Mouse (Mus musculus) gastrocnemius, adult 18-20 months (tissue): ENCODE results near the gene Nomo1. TPM values are rescaled to one million over a fixed set of nuclear protein-coding genes. Genes with fewer than 3 reads are reported as not detected.

ENCODE experiments used
- DNase-seq: peaks from one replicate; pipeline ENCODE4 v3.0.0; 2021; ENCODE audit warnings: low spot score
- total RNA-seq, 2 experiments: library from RNA; stranded (reverse); gene quantifications; 2 replicates each; pipeline ENCODE4 v1.2.3; 2021

Nomo1 gene
- total RNA-seq, 2 experiments from 2014 or later = 81.7 to 91.1 TPM

DNA sequence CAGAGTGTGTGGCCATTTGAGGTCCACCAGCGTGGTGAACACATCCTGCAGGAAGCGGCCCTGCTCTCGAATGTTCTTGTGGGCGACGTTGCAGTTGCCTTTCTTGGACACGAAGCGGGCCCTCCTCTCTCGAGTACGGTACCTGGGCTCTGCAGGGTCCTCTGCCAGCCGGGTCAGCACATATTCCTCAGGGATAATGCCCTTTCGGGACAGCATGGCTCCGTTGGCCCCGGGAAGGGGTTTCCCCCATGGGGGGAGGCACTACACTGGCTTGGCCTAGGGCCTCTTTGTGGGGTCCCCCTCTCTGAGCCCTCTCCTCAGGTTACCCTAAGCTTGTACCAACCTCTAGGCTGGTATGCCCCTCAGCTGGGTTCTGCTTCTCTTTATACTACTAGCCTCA, 66.2 kb downstream of the Nomo1 start:
- DNase-seq = peak; percentile 24

DNA sequence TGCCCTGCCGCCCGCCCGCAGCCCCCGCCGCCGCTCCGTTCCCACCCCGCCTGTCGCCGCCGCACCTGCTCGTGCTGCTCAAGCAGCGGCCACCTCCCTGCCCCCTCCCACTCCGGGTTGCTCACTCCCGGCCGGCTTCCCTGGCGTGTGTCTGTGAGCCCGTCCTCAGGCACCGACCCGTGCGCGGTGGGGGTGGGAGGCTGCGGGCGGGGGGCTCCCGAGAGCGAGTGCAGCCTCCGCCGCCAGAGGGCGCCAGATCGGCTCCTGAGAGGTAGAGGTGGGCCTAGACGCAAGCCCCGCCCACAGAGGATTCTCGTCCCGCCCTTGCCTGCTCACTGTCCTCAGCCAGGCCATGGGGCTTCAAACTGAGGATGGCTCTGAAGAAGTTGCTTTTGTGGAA, 67.1 kb downstream of the Nomo1 start, which contains the start of gene Kcnj11:
Gene Kcnj11 (minus strand): TSS at position 202 of the 400 bp plus-strand sequence.
- DNase-seq = peak; percentile 85

- peak; percentile 23 for DNase-seq
Observed at GRCm38 (mm10) chr7:46103075-46103591, 69.6 kb downstream of the Nomo1 start.

GRCm38 (mm10) chr7:46103771-46104170, 70.3 kb downstream of the Nomo1 start:
- DNase-seq = no peak

GRCm38 (mm10) chr7:46104256-46104915, 70.9 kb downstream of the Nomo1 start:
- DNase-seq = no peak

DNA sequence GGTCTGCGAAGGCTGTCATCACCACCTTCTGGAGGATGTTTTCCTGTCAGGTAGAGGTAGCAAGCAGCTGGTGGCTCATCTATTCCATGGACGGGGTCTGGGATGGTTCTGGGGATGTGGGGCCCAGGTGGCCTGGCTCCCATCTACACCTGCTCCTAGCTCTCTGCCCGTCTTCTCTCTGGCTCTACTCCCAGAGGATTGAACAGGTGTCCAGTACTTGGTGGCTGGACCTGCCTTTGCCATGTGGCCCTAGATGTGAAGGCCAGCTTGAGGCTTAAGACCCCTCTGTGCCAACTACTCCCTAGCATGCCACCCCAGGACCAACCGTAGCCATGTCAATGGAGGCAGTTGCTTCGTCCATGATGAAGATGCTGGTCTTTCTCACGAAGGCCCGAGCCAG, 72.0 kb downstream of the Nomo1 start:
- DNase-seq = no peak

DNA sequence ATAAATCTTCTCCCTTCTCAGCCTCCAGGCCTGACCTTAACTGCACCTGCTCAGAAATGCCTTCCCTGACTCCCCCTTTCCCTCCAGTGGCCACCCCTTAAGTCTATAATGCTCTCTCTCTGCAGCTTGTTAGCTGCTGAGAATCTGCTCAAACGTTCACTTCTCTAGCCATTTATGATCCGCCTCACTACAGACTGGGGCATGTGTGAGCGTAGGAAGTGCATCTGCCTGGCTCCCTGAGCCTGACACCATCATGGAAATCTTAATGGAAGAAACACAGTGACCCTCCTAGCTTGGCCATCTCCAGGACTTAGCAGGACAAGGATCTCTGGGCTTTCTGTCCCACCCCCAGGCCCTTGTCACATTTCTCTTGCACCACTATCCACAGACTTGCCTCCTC, 76.6 kb downstream of the Nomo1 start:
- no peak for DNase-seq

DNA sequence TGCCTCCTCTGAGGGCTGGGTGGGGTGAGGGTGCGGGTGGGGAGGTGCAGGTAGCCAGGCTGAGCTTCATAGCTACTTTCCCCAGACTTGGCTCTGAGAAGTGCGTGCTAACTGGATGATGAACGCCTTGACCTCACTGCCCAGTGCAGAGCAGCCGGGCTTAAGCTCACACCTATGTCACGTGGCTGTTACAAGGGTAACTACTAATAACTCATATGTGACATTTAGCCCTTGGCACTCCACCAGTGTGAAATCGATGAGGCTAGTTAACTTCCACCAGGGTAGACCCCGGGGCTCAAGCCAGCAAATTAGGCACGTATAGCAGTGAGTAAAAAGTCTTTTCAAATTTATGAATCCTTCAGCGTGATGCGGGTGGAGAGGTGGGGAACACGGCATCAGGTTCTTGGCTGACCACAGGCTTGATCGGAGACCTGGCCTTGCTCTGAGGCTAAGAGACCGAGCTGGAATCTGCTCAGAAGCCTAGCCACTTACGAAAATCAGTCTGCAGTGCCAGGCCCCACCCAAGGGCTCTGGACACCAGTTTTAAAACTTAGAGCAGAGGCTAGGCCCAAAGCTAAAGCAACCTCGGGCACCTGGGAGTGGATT, 77.8 kb downstream of the Nomo1 start:
- peak; percentile 46 for DNase-seq

DNA sequence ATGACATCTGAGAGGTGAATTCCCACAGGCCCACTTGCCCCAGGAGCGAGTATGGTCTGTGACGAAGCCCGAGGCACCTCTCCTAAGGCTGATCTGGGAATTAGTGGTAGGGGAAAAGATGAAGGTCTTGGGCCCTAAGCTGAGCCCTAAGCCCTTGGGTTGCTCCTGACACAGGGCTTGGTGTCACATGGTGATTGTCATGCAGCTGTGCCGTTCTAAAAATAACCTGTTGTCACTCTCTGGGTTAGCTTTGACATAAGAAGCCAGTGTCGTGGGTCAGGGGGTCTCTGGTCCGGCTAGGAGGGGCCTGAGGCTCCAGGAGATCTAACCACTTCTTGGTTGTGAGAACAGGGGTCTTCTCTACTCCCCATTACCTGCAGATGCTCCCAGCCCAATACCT, 78.4 kb downstream of the Nomo1 start:
- no peak for DNase-seq

DNA sequence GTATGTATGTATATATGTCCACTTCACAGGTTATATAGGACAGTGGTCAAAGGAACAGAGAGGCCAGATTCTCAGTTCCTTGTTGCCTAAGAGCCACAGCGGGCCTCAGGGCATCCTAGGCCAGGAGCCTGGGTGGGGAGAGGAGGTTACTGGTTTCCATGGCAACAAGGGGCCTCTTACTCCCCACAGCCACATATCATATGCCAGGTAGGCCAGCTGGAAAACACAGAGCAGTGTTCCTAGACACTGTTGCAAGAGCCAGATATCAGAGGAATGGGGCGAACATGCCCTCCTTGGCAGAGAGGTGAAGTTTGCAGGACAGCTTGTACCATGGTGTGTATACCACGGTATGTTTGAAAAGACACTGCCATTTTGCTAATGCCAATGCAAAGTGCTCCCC, 79.9 kb downstream of the Nomo1 start:
- DNase-seq = no peak

DNA sequence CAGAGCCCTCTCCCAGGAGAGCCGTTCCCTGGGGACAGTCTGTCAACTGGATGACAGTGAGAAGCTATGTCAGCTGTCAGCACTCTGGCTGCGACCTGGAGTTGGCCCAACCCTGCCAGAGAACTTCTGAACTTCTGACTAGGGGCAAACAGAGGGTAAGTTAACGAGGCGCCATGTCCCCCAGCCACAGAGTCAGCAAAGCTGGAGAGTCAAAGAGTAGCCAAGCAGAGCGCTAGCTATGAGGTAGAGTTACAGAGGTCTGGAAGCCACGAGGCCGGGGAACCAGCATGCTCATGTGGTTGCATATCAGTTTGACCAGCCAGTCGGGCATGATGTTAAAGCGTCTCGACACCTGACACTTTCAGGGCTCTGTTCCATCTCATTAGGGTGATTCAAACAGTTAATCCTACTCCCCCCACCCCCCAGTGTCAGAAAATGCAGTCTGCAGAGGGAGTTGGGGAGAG, 82.7 kb downstream of the Nomo1 start:
- DNase-seq = peak; percentile 88

DNA sequence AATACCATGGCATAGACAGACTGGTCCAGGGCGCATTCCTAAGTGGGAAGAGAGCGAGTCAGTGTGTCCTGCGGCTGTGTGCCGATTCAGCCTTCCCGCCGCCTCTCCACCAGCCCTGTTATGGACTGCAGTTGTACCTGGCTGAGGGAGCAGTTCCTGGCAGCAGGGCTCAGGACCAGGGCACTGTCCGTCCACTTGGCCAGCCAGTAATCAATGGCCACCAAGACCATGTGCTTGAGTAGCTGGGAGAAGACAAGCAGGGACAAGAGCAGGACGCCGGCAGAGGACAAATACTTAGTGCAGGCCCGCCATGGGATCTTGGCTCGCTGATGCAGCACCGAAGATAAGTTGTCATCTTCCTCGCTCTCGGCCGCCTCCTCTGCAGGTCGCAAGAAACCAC, 83.5 kb downstream of the Nomo1 start:
- DNase-seq = no peak

DNA sequence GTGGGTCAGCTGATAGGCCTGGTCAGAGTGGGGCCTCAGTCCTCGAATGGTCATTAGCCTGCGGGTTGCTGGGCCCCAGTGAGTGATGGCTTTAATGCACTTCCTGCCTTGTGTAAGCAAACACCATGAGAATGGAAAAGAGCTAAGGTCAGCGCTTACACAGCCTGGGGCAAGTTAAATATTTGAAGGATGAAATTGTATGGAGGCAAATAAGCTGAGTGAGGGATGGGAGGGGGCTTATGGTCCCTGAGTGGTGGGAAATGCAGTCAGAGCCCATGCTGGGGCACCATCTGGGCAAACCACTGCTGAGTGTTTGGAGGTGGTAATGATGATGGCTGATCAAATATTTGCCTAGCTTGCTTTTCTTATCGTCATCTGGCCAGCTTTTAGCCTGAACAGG, 89.5 kb downstream of the Nomo1 start:
- no peak for DNase-seq

- no peak for DNase-seq
Observed at GRCm38 (mm10) chr7:46124460-46124859, 91.0 kb downstream of the Nomo1 start.

DNA sequence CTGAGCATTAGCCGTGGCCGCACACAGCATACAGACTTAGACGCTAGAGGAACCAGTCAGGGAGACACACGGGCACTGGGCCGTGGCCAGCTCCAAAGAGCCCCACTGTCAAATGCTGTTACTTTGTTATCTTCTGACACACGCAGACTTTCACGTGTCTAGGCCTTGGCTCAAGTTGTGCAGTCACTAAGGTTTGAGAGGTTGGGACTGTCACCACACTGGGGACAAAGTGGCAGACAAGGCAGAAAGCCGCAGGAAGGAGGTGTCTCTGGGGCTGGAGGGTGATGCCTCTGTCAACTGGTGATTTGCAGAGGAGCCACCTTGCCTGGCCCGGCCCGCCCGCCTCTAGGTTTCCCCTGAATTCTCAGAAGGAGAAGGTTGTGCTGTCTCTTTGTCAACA, 91.8 kb downstream of the Nomo1 start:
- no peak for DNase-seq

DNA sequence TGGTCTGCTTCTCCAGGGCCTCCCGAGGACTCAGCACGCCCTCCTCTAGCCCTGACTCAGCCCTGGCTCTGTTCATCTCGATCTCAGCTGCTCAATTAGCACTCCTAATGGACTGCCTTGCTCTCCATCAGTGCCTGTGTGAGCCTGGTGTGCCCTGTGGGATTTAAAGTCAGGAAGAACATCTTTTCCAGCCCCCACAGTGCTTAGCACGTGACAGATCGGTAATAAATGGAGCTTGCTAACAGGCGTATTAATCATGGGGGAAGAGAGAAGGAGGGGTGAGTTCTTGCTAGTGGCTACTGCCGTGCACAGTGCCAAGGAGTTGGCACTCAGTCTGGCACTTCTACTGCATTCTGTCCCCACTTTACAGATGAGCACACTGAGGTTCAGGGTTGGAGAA, 94.7 kb downstream of the Nomo1 start:
- no peak for DNase-seq

DNA sequence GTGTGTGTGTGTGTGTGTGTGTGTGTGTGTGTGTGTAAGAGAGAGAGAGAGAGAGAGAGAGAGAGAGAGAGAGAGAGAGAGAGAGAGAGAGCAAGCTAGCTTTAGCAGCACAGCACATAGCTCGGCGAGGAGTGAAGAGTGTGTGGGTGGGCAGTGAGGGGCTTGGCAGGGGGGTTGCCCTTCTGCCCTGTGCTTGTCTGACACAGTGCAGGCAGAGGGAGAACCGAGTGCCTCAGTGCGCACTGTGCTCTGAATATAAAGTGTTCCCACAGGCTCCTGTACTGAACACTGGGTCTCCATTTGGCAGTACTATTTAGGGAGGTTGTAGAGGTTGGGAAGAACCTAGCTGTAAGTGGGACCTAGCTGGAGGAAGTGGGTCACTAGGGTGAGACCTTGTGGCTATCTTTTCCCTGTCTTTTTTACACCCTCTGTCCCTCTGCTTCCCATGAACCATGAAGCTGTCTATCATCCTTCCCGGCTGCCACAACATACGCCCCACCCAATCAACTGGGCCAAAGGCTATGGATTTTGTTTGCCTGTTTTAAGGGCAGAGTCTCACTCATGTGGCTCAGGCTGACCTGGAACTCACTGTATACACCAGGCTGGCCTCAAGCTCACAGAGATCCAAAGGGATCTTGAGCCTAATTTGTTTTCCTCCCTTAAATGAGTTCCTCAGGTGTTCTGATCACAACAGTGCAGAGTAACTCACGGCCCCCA, 96.1 kb downstream of the Nomo1 start:
- no peak for DNase-seq

- no peak for DNase-seq
Observed at GRCm38 (mm10) chr7:46130723-46131122, 97.2 kb downstream of the Nomo1 start.

DNA sequence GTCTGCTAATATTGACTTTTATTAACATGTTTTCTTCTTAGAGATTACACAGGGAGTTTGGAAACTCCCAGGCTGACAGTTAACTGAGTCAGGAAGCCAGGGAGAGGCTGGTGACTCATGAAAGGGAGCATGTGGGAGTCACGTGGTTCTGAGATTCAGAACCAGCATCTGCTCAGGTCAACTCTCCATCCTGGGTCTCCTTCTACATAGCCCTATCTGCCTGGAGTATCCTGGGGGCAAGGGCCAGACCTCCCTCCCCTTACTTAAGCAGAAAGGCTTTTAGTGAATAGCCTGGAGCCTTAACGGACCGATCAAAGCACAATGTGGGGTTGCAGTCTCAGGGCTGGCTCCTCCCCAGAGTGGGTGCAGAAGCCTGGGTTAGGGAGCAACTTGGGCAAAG, 97.8 kb downstream of the Nomo1 start:
- no peak for DNase-seq

DNA sequence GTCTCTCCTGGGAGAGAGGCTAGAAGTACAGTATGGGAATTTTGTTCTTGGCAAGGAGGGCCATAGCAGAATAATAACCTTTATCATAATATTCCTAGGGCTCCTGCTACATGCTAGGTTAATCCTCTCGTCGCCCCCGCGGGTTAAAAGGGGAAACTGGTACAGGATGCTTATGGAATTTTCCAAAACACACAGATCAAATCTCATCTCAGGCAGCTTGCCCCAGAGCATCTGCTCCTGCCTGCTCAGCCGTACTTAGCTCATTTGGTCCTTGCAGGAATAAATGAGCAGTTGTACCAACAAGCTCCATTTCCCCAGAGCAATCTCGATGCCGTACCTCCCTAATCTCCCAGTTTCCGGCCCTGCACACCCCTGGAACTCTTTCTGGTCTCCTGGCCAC, 98.3 kb downstream of the Nomo1 start:
- no peak for DNase-seq

GRCm38 (mm10) chr7:46132229-46132628, 98.7 kb downstream of the Nomo1 start:
- DNase-seq = no peak
